ENCODE assay signal across 23 mouse cellular contexts in the genomic region with DNA sequence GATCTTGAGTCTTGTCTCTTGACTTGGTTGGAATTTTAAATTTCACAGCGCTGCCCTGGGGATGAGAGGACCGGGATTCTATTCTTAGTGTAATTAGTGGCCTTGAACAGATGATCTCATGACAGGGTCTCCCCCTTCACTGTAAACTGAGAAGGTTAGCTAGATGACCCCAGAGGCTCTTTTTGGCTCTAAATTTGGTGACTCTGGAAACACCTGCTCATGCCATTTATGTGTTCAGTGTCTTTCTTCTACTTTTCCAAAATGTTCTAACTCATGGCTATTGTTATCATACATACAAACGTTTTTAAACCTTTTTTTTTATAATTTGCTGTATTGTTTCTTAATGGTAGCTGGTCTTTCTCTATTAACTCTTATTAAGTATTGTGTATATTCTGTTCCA. TPM values are rescaled to one million over a fixed set of nuclear protein-coding genes. Genes with fewer than 3 reads are reported as not detected.
"Had no signal": no experiment of that assay in that cellular context is flagged by ENCODE, and none has a peak within 500 bp of the region (broad histone marks: within the 10 kb centered on the region; RNA-seq: fewer than 3 reads in every experiment).

No protein-coding gene starts in this region.

- H3K27me3 ChIP-seq: midbrain, embryonic 12.5 days; neural tube, embryonic 12.5 days had no signal

- H3K9ac ChIP-seq: lung, embryonic 14.5 days; midbrain, embryonic 12.5 days; neural tube, embryonic 12.5 days had no signal

- H3K4me3 ChIP-seq: midbrain, embryonic 10.5 days; midbrain, embryonic 12.5 days; neural tube, embryonic 12.5 days had no signal

- H3K9me3 ChIP-seq: midbrain, embryonic 10.5 days; midbrain, embryonic 12.5 days; neural tube, embryonic 12.5 days had no signal

- H3K4me1 ChIP-seq: neural tube, embryonic 12.5 days had no signal

- DNase-seq: lung, adult 18-20 months; lung, embryonic 14.5 days; lung, postnatal 10 days; lung, postnatal 4 days; midbrain, embryonic 14.5 days; retina, postnatal 1 day; right cerebral cortex, adult 18-20 months; right cerebral cortex, postnatal 25 days; right cerebral cortex, postnatal 4 days; spleen, adult 18-20 months; thymus, adult 18-20 months; thymus, postnatal 14 days; thymus, postnatal 36 days had no signal

- H3K4me2 ChIP-seq: lung, embryonic 14.5 days; midbrain, embryonic 12.5 days; neural tube, embryonic 12.5 days had no signal

- H3K27ac ChIP-seq: midbrain, embryonic 10.5 days; midbrain, embryonic 12.5 days; neural tube, embryonic 12.5 days had no signal

- ATAC-seq: midbrain, embryonic 16.5 days had no signal

RNA-seq across cellular contexts. Expression of a gene that starts 2.7 kb away (rescaled TPM):
- total RNA-seq: megakaryocyte, adult 5-6 weeks; megakaryocyte-erythroid progenitor cell, adult 5-6 weeks had no signal

RNA-seq across cellular contexts. Expression of a gene that starts 10.0 kb away (rescaled TPM):
- total RNA-seq: megakaryocyte, adult 5-6 weeks; megakaryocyte-erythroid progenitor cell, adult 5-6 weeks; neutrophil, adult 5-6 weeks had no signal
- polyA plus RNA-seq: lung, embryonic 14.5 days; lung, embryonic 16.5 days; small intestine, adult 2 months; thymus, postnatal 0 days had no signal
